Mouse (Mus musculus): Measurements from ENCODE around the gene Hivep1.

DNA sequence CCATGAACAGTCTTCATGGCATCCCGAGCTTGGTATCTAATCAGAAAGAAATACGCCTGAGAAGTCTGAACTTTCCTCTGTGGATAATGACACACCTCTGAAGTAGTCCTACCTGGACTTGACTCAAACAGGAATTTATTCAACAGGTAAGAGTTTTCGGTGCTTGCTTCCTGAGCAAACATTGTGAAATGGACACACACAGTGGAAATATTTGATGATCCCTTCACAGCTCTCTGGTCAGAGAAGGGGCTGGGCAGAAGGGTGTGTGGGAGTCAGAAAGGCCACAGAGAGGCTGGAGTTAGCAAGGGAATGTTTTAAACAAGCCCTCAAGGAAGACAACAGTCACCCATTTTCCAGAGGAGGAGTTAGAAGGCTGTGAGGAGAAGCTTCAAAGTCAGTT is 186.7 kb downstream of the Hivep1 start:
- no peak for TF ChIP-seq MAFK (IDR thresholded peaks at IDR 0.05; ENCODE audit: insufficient read depth, low read depth, low read length)
- no peak for TF ChIP-seq CHD2 (IDR thresholded peaks at IDR 0.05; ENCODE audit: low read depth, low read length)
- no peak for TF ChIP-seq ZC3H11A (IDR thresholded peaks at IDR 0.05; ENCODE audit: borderline replicate concordance, low read depth, low read length)

Measured in ES-E14 (cell line).